Mouse (Mus musculus): ENCODE data around the gene Adad2. TPM values are rescaled to one million over a fixed set of nuclear protein-coding genes. Genes with fewer than 3 reads are reported as not detected.

Adad2 gene
- polyA plus RNA-seq, 1 experiment from 2014 or later, result not detected

GRCm38 (mm10) chr8:119636766-119637165 lies 24.2 kb downstream of the Adad2 start:
- no peaks in the 10 kb centered on the region for H3K36me3 ChIP-seq (ENCODE audit: control insufficient read depth, insufficient read depth, low read length)
- peaks cover 8% of the 10 kb centered on the region for H3K4me1 ChIP-seq (ENCODE audit: control insufficient read depth, insufficient read depth, low read length)
- ATAC-seq (ENCODE audit: insufficient number of reproducible peaks, insufficient read depth, low FRiP score, low read depth), result no peak
- H3K9ac ChIP-seq (replicated peaks; ENCODE audit: low read depth, low read length), result no peak overlapping the region
- H3K27ac ChIP-seq (ENCODE audit: low read length), result no peak overlapping the region
- H3K4me2 ChIP-seq (replicated peaks; ENCODE audit: low read depth, low read length), result no peak overlapping the region
- 0 out of 2 replicates have a peak, but pooled peaks cover 4% of the 10 kb centered on the region for H3K27me3 ChIP-seq (ENCODE audit: control insufficient read depth, insufficient read depth, low read length)
- no peak overlapping the region for H3K4me3 ChIP-seq (ENCODE audit: low read depth, low read length)
- H3K9me3 ChIP-seq (ENCODE audit: control insufficient read depth, low read depth, low read length), result no peaks in the 10 kb centered on the region
- WGBS, result 66% methylated on average over 7 of the region's 7 CpGs

- Histone ChIP-seq H3K9ac (replicated peaks; ENCODE audit: low read depth, low read length) (no peak overlapping the region), H3K4me1 (ENCODE audit: control insufficient read depth, insufficient read depth, low read length) (peaks cover 8% of the 10 kb centered on the region), H3K36me3 (ENCODE audit: control insufficient read depth, insufficient read depth, low read length) (no peaks in the 10 kb centered on the region), H3K4me3 (ENCODE audit: low read depth, low read length) (no peak overlapping the region), H3K9me3 (ENCODE audit: control insufficient read depth, low read depth, low read length) (no peaks in the 10 kb centered on the region), H3K27ac (ENCODE audit: low read length) (no peak overlapping the region), H3K4me2 (replicated peaks; ENCODE audit: low read depth, low read length) (no peak overlapping the region), H3K27me3 (ENCODE audit: control insufficient read depth, insufficient read depth, low read length) (0 out of 2 replicates have a peak, but pooled peaks cover 4% of the 10 kb centered on the region)
- WGBS, result 88% methylated on average over 4 of the region's 4 CpGs
- ATAC-seq (ENCODE audit: insufficient number of reproducible peaks, insufficient read depth, low FRiP score, low read depth), result no peak
Measured at GRCm38 (mm10) chr8:119637381-119637780, 24.8 kb downstream of the Adad2 start.

GRCm38 (mm10) chr8:119638261-119638660 lies 25.7 kb downstream of the Adad2 start:
- no peak overlapping the region for H3K27ac ChIP-seq (ENCODE audit: low read length)
- 64% methylated on average over 6 of the region's 6 CpGs for WGBS
- ATAC-seq (ENCODE audit: insufficient number of reproducible peaks, insufficient read depth, low FRiP score, low read depth), result no peak

GRCm38 (mm10) chr8:119639798-119640197 lies 27.3 kb downstream of the Adad2 start:
- ATAC-seq (ENCODE audit: insufficient number of reproducible peaks, insufficient read depth, low FRiP score, low read depth), result no peak
- no peaks in the 10 kb centered on the region for H3K36me3 ChIP-seq (ENCODE audit: control insufficient read depth, insufficient read depth, low read length)
- H3K9me3 ChIP-seq (ENCODE audit: control insufficient read depth, low read depth, low read length), result no peaks in the 10 kb centered on the region
- no peaks in the 10 kb centered on the region for H3K27me3 ChIP-seq (ENCODE audit: control insufficient read depth, insufficient read depth, low read length)
- H3K9ac ChIP-seq (replicated peaks; ENCODE audit: low read depth, low read length), result no peak overlapping the region
- H3K27ac ChIP-seq (ENCODE audit: low read length), result no peak overlapping the region
- 66% methylated on average over 7 of the region's 7 CpGs for WGBS
- H3K4me1 ChIP-seq (ENCODE audit: control insufficient read depth, insufficient read depth, low read length), result peaks cover 8% of the 10 kb centered on the region
- H3K4me2 ChIP-seq (replicated peaks; ENCODE audit: low read depth, low read length), result no peak overlapping the region
- H3K4me3 ChIP-seq (ENCODE audit: low read depth, low read length), result no peak overlapping the region

More at GRCm38 (mm10) chr8:119638261-119638660, 25.7 kb downstream of the Adad2 start:
- Histone ChIP-seq H3K4me2 (replicated peaks; ENCODE audit: low read depth, low read length) (no peak overlapping the region), H3K9me3 (ENCODE audit: control insufficient read depth, low read depth, low read length) (no peaks in the 10 kb centered on the region), H3K36me3 (ENCODE audit: control insufficient read depth, insufficient read depth, low read length) (no peaks in the 10 kb centered on the region), H3K4me3 (ENCODE audit: low read depth, low read length) (no peak overlapping the region), H3K4me1 (ENCODE audit: control insufficient read depth, insufficient read depth, low read length) (peaks cover 8% of the 10 kb centered on the region), H3K27me3 (ENCODE audit: control insufficient read depth, insufficient read depth, low read length) (0 out of 2 replicates have a peak, but pooled peaks cover 4% of the 10 kb centered on the region), H3K9ac (replicated peaks; ENCODE audit: low read depth, low read length) (no peak overlapping the region)

GRCm38 (mm10) chr8:119641058-119641457 lies 28.5 kb downstream of the Adad2 start:
- Histone ChIP-seq H3K4me1 (ENCODE audit: control insufficient read depth, insufficient read depth, low read length) (no peaks in the 10 kb centered on the region; the same call in 1 of the 2 replicates), H3K4me3 (ENCODE audit: low read depth, low read length) (no peak overlapping the region), H3K4me2 (replicated peaks; ENCODE audit: low read depth, low read length) (no peak overlapping the region), H3K27ac (ENCODE audit: low read length) (no peak overlapping the region), H3K9ac (replicated peaks; ENCODE audit: low read depth, low read length) (no peak overlapping the region), H3K36me3 (ENCODE audit: control insufficient read depth, insufficient read depth, low read length) (no peaks in the 10 kb centered on the region), H3K27me3 (ENCODE audit: control insufficient read depth, insufficient read depth, low read length) (no peaks in the 10 kb centered on the region), H3K9me3 (ENCODE audit: control insufficient read depth, low read depth, low read length) (no peaks in the 10 kb centered on the region)
- 79% methylated on average over 5 of the region's 5 CpGs for WGBS
- no peak for ATAC-seq (ENCODE audit: insufficient number of reproducible peaks, insufficient read depth, low FRiP score, low read depth)

GRCm38 (mm10) chr8:119642960-119643359 lies 30.4 kb downstream of the Adad2 start:
- no peak overlapping the region for H3K4me3 ChIP-seq (ENCODE audit: low read depth, low read length)
- H3K27ac ChIP-seq (ENCODE audit: low read length), result no peak overlapping the region
- H3K4me1 ChIP-seq (ENCODE audit: control insufficient read depth, insufficient read depth, low read length), result no peaks in the 10 kb centered on the region
- H3K27me3 ChIP-seq (ENCODE audit: control insufficient read depth, insufficient read depth, low read length), result no peaks in the 10 kb centered on the region
- no peak overlapping the region for H3K9ac ChIP-seq (replicated peaks; ENCODE audit: low read depth, low read length)
- WGBS, result 93% methylated on average over 1 of the region's 1 CpGs
- no peak for ATAC-seq (ENCODE audit: insufficient number of reproducible peaks, insufficient read depth, low FRiP score, low read depth)
- no peak overlapping the region for H3K4me2 ChIP-seq (replicated peaks; ENCODE audit: low read depth, low read length)
- H3K9me3 ChIP-seq (ENCODE audit: control insufficient read depth, low read depth, low read length), result no peaks in the 10 kb centered on the region
- no peaks in the 10 kb centered on the region for H3K36me3 ChIP-seq (ENCODE audit: control insufficient read depth, insufficient read depth, low read length)

GRCm38 (mm10) chr8:119644429-119644960 lies 31.9 kb downstream of the Adad2 start:
- Histone ChIP-seq H3K9ac (replicated peaks; ENCODE audit: low read depth, low read length) (no peak overlapping the region), H3K4me2 (replicated peaks; ENCODE audit: low read depth, low read length) (no peak overlapping the region), H3K4me3 (ENCODE audit: low read depth, low read length) (no peak overlapping the region), H3K4me1 (ENCODE audit: control insufficient read depth, insufficient read depth, low read length) (no peaks in the 10 kb centered on the region), H3K27ac (ENCODE audit: low read length) (no peak overlapping the region), H3K9me3 (ENCODE audit: control insufficient read depth, low read depth, low read length) (no peaks in the 10 kb centered on the region), H3K36me3 (ENCODE audit: control insufficient read depth, insufficient read depth, low read length) (no peaks in the 10 kb centered on the region), H3K27me3 (ENCODE audit: control insufficient read depth, insufficient read depth, low read length) (no peaks in the 10 kb centered on the region)
- no peak for ATAC-seq (ENCODE audit: insufficient number of reproducible peaks, insufficient read depth, low FRiP score, low read depth)
- 86% methylated on average over 17 of the region's 17 CpGs for WGBS

GRCm38 (mm10) chr8:119644981-119645597 lies 32.5 kb downstream of the Adad2 start:
- Histone ChIP-seq H3K9me3 (ENCODE audit: control insufficient read depth, low read depth, low read length) (no peaks in the 10 kb centered on the region), H3K4me3 (ENCODE audit: low read depth, low read length) (no peak overlapping the region), H3K27ac (ENCODE audit: low read length) (no peak overlapping the region), H3K4me1 (ENCODE audit: control insufficient read depth, insufficient read depth, low read length) (no peaks in the 10 kb centered on the region), H3K9ac (replicated peaks; ENCODE audit: low read depth, low read length) (no peak overlapping the region), H3K36me3 (ENCODE audit: control insufficient read depth, insufficient read depth, low read length) (no peaks in the 10 kb centered on the region), H3K27me3 (ENCODE audit: control insufficient read depth, insufficient read depth, low read length) (no peaks in the 10 kb centered on the region), H3K4me2 (replicated peaks; ENCODE audit: low read depth, low read length) (no peak overlapping the region)
- WGBS, result 67% methylated on average over 18 of the region's 18 CpGs
- ATAC-seq (ENCODE audit: insufficient number of reproducible peaks, insufficient read depth, low FRiP score, low read depth), result no peak

Data from stomach, embryonic 14.5 days (tissue).